Mouse (Mus musculus) heart, adult 2 months (tissue): ENCODE results near the gene Agpat1.

Experiments
- CTCF ChIP-seq: fragments of 200-600 bp; IDR thresholded peaks from 2 replicates; pipeline ENCODE4 v1.8.1; 2022; ENCODE audit warnings: antibody characterized with exemption, mild to moderate bottlenecking, moderate library complexity
- POLR2A ChIP-seq: fragments of 200-500 bp; IDR thresholded peaks from 2 replicates; pipeline ENCODE4 v1.6.1; 2011; ENCODE audit warnings: mild to moderate bottlenecking, low read depth, low read length, control low read depth; ENCODE audit not compliant: insufficient read depth

DNA sequence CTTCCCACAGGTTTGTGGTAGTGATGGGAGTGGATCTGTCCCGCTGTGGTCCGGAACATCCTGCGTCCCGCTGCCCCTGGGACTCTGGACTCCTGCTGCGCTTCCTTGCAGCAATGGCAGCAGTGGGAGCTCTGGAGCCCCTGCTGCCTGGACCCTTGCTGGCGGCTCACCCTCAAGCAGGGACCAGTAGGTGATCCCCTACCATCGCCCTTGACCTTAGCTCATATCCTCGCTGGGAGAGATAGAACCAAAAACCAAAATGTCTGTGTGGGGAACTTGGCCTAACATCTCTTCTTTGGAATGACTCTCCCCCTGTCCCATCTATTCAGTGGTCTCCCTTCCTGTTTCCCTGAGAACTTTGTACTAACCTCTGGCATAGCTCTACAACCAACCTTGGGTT lies 20.2 kb upstream of the Agpat1 start:
- TF ChIP-seq CTCF (no peak), POLR2A (no peak)
